Mouse (Mus musculus) intestine, embryonic 16.5 days (tissue): Measurements from ENCODE around the gene Tmem198. TPM values are rescaled to one million over a fixed set of nuclear protein-coding genes. Genes with fewer than 3 reads are reported as not detected.

Experiments
- ATAC-seq: fragments of 200-750 bp; cut with Nextera tagmentation; 2 replicates; pipeline ENCODE4 v1.8.0; 2017; ENCODE audit warnings: moderate TSS enrichment, moderate library complexity
- H3K27ac ChIP-seq: fragments of 300-500 bp; sonication (generic); 2 replicates; pipeline ENCODE4 v1.5.1; 2014; ENCODE audit warnings: mild to moderate bottlenecking, low read length
- H3K27me3 ChIP-seq: fragments of 300-500 bp; sonication (generic); replicated peaks from 2 replicates; pipeline ENCODE4 v1.6.1; 2014; ENCODE audit warnings: low read length, control low read depth, mixed read lengths; ENCODE audit not compliant: control insufficient read depth, insufficient read depth
- H3K36me3 ChIP-seq: fragments of 300-500 bp; sonication (generic); 2 replicates; pipeline ENCODE4 v1.6.1; 2014; ENCODE audit warnings: low read length, control low read depth; ENCODE audit not compliant: control insufficient read depth, insufficient read depth
- H3K4me1 ChIP-seq: fragments of 300-500 bp; sonication (generic); 2 replicates; pipeline ENCODE4 v1.6.1; 2014; ENCODE audit warnings: low read length, control low read depth, mixed read lengths; ENCODE audit not compliant: control insufficient read depth, insufficient read depth
- H3K4me2 ChIP-seq: fragments of 300-500 bp; sonication (generic); 2 replicates; pipeline ENCODE4 v1.6.1; 2014; ENCODE audit warnings: low read depth, low read length, control low read depth
- H3K4me3 ChIP-seq: fragments of 300-500 bp; sonication (generic); 2 replicates; pipeline ENCODE4 v1.5.1; 2014; ENCODE audit warnings: mild to moderate bottlenecking, low read length
- H3K9ac ChIP-seq: fragments of 300-500 bp; sonication (generic); 2 replicates; pipeline ENCODE4 v1.6.1; 2014; ENCODE audit warnings: low read depth, low read length
- H3K9me3 ChIP-seq: fragments of 300-500 bp; sonication (generic); 2 replicates; pipeline ENCODE4 v1.6.1; 2016; ENCODE audit warnings: low read length, control low read depth; ENCODE audit not compliant: control insufficient read depth
- WGBS: fragments of 180-500 bp; shearing (Covaris S2); extraction: QIAGEN DNeasy Blood & Tissue Kit; methylation state at CpG from one replicate; pipeline ENCODE4 v1.1.7; 2014; 5-methylcytosine and 5-hydroxymethylcytosine counted together
- polyA plus RNA-seq: library from polyadenylated mRNA; unstranded; fragments of >200 nt; fragmentation: Nextera tagmentation; extraction: Ambion mirVana; gene quantifications from 2 replicates; pipeline ENCODE4 v1.2.1, GENCODE M21; 2015

The Tmem198 gene
- polyA plus RNA-seq, 1 experiment from 2014 or later, result 1.5 TPM

- 92% methylated on average over 4 of the region's 4 CpGs for WGBS
- H3K4me3 ChIP-seq, result no peak overlapping the region
- no peak for ATAC-seq
- no peaks in the 10 kb centered on the region for H3K36me3 ChIP-seq
- peaks cover 23% of the 10 kb centered on the region for H3K4me1 ChIP-seq
- H3K9ac ChIP-seq, result no peak overlapping the region
- H3K4me2 ChIP-seq, result no peak overlapping the region
- no peaks in the 10 kb centered on the region for H3K27me3 ChIP-seq
- peak overlapping the region; percentile 76 for H3K27ac ChIP-seq
- H3K9me3 ChIP-seq, result no peaks in the 10 kb centered on the region
These were observed 39.1 kb downstream of the Tmem198 start for GRCm38 (mm10) chr1:75518427-75518826.

- no peaks in the 10 kb centered on the region for H3K36me3 ChIP-seq
- H3K4me1 ChIP-seq, result peaks cover 23% of the 10 kb centered on the region
- no peak overlapping the region for H3K4me3 ChIP-seq
- peak overlapping the region; percentile 16; the same call in 1 of the 2 replicates for H3K4me2 ChIP-seq
- H3K27ac ChIP-seq, result peak overlapping the region; percentile 100
- WGBS, result 34% methylated on average over 5 of the region's 5 CpGs
- peak overlapping the region; percentile 36; the same call in 1 of the 2 replicates for H3K9ac ChIP-seq
- H3K9me3 ChIP-seq, result no peaks in the 10 kb centered on the region
- ATAC-seq, result no peak
- H3K27me3 ChIP-seq, result no peaks in the 10 kb centered on the region
These were observed 40.2 kb downstream of the Tmem198 start for GRCm38 (mm10) chr1:75519576-75519975.

DNA sequence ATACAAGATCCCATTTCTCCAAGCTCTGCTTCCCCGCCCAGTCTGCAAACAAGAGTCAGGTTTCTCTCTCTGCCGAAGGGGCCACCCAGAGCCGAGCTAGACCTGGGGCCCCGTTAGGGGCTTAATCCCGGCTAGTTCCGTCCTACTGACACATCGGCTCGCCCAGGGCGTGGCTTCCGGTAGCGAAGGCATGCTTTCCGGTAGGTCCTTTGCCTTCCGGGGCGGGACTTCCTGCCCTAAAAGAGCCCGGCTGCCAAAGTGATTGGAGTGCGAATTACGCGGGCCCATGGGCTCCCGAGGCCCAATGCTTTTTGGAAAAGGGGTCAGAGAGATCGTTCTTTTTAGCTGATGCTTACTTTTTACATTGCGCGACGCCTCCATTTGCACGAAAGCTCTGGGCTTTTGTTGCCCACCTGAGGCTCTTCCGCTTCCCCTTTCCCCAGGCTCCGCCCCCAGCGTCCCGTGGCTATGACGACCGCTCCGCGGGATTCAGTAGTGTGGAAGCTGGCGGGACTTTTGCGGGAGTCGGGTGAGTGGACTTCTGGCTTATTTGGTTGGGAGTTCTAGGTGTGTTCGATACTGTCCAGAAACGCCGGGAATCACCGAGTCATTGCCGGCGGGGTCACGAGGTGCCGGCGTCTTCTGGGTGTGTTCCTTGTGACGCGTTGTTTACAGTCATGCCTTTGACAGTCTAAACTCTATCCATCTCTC is 42.1 kb downstream of the Tmem198 start, which contains the start of gene Stk11ip:
TSS of gene Stk11ip (plus strand) at position 209 of the 711 bp plus-strand sequence.
- Histone ChIP-seq H3K27me3 (no peaks in the 10 kb centered on the region), H3K4me2 (peak within 1 kb of the TSS; percentile 70), H3K9ac (peak within 1 kb of the TSS; percentile 58), H3K4me1 (peaks cover 23% of the 10 kb centered on the region), H3K36me3 (no peaks in the 10 kb centered on the region), H3K4me3 (peak within 1 kb of the TSS; percentile 68), H3K27ac (peak within 1 kb of the TSS; percentile 100), H3K9me3 (no peaks in the 10 kb centered on the region)
- ATAC-seq, result peak; percentile 99
- WGBS, result under 1% methylated on average over 46 of the region's 46 CpGs

DNA sequence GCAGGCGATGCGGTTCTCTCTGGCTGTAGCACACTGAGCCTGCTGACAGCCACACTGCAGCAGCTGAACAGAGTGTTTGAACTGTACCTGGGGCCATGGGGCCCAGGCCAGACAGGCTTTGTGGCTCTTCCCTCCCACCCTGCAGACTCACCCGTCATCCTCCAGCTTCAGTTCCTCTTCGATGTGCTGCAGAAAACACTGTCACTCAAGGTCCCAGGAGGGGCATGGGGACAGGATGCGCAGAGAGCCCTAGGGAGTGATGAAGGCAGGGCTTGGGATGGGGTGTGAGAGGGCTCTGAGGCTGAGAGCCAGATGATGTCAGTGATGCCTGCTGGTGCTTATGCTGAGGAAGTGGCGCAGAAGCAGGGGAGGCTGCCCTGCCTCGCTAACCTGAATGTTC is 45.3 kb downstream of the Tmem198 start:
- Histone ChIP-seq H3K4me1 (peaks cover 12% of the 10 kb centered on the region), H3K27ac (no peak overlapping the region), H3K36me3 (peaks cover 5% of the 10 kb centered on the region; the same call in 1 of the 2 replicates), H3K9me3 (no peaks in the 10 kb centered on the region), H3K4me3 (no peak overlapping the region), H3K4me2 (no peak overlapping the region), H3K9ac (no peak overlapping the region), H3K27me3 (no peaks in the 10 kb centered on the region)
- ATAC-seq, result no peak
- 89% methylated on average over 7 of the region's 7 CpGs for WGBS

DNA sequence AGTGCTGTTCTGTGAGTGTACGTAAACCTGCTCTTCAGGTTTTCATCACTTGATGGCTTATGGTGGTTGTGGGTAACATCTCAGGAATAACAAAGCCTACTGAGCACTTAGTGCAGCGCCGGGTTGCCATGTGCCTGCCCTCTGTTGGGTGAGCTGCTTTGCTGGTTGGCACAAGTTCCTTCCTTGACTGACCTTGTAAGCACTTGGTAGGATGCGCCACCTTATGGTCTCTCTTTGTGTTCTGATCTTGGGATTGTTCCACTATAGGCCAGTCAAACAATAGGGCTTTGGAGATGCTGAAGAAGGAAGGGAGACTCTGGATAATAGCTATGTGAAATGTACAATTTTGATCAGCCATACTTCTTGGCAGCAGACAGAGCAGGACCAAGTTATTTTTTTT is 51.2 kb downstream of the Tmem198 start:
- 0 out of 2 replicates have a peak, but pooled peaks have one; percentile 38 for ATAC-seq
- Histone ChIP-seq H3K4me3 (no peak overlapping the region), H3K36me3 (peaks cover 5% of the 10 kb centered on the region; the same call in 1 of the 2 replicates), H3K4me2 (no peak overlapping the region), H3K27ac (no peak overlapping the region), H3K9me3 (no peaks in the 10 kb centered on the region), H3K4me1 (no peaks in the 10 kb centered on the region), H3K9ac (no peak overlapping the region), H3K27me3 (no peaks in the 10 kb centered on the region)
- WGBS, result 82% methylated on average over 4 of the region's 4 CpGs

- Histone ChIP-seq H3K36me3 (peaks cover 8% of the 10 kb centered on the region), H3K27ac (no peak overlapping the region), H3K27me3 (no peaks in the 10 kb centered on the region), H3K4me2 (no peak overlapping the region), H3K4me3 (no peak overlapping the region), H3K9ac (no peak overlapping the region), H3K9me3 (no peaks in the 10 kb centered on the region), H3K4me1 (no peaks in the 10 kb centered on the region)
- ATAC-seq, result no peak
- 93% methylated on average over 19 of the region's 19 CpGs for WGBS
These were observed 53.2 kb downstream of the Tmem198 start for GRCm38 (mm10) chr1:75532280-75533172.

DNA sequence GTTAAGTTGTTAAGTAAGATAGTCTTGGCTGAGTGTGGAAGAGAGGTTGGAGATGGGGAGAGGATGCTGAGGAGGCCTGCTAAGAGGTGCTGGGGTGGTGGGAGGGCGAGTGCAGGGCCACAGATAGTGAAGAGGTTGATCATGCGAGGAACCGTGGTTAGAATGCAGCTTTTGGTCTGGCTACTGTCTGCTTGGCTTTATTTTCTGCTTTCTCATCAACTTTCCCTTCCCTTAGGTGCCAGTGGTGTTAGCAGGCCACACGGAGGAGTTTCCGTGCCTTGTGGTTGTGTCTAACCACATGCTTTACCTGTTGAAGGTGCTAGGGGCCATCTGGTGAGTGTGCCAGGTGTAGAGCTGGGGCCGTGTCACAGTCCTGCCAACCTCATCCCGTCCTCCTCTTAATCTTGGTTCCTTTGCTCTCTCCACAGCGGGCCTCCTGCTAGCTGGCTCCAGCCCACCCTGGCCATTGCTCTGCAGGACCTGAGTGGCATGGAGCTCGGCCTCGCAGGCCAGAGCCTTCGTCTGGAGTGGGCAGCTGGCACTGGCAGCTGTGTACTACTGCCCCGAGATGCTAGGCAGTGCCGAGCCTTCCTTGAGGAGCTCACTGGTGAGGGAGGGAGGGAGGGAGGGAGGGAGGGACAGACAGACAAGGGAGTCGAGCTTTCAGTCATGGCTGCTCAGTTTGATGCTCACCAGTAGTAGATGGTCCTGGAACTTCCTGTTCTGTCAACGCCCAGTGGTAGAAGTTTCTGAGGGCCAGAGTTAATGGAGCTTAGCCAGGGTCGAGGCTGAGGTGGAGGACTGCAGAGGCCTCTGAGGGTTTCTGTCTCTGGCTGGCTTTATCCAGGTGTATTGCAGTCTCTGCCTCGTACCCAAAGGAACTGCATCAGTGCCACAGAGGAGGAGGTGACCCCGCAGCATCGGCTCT is 54.3 kb downstream of the Tmem198 start:
- Histone ChIP-seq H3K36me3 (peaks cover 6% of the 10 kb centered on the region), H3K4me3 (no peak overlapping the region), H3K9ac (no peak overlapping the region), H3K4me1 (0 out of 2 replicates have a peak, but pooled peaks cover under 1% of the 10 kb centered on the region), H3K27me3 (no peaks in the 10 kb centered on the region), H3K4me2 (no peak overlapping the region), H3K27ac (no peak overlapping the region), H3K9me3 (no peaks in the 10 kb centered on the region)
- no peak for ATAC-seq
- 88% methylated on average over 19 of the region's 19 CpGs for WGBS
